Mouse (Mus musculus): ENCODE measurements at regions not wholly inside any gene's neighbourhood (a gene's known extent, or its start where the extent isn't known, plus 50 kb on each side); places are given as distances from the start of the nearest gene placed in this dataset.
A peak's percentile ranks its signal among the peaks of the same experiment; 100 is the strongest.

DNA sequence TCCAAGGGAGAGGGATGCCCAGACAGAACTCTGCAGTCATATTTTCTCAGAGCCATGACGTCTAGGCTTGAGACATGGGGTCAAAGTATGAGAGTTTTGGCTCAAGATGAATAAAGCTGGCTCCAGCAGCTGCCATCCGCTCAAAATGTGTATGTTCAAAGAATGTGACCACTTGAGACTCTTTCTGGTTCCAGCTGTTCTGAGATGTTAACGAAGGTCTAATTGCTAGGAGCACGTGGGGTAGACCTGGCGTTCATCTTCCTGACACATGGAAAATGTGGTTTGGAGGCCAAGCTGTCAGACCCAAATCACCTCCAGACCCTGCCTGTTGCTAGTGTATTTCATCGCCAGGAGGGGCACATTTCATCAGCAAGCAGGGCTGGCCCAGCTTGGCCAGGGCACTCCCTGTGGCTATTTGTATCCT is 58.9 kb upstream of the Ankrd1 start:
- WGBS: 71% methylated on average over 6 of the region's 6 CpGs
- Histone ChIP-seq H3K36me3 (no peaks in the 10 kb centered on the region), H3K4me3 (no peak overlapping the region), H3K4me1 (replicated peaks) (no peaks in the 10 kb centered on the region), H3K9me3 (no peaks in the 10 kb centered on the region), H3K27me3 (ENCODE audit: insufficient read depth, poor library complexity, severe bottlenecking) (no peaks in the 10 kb centered on the region), H3K27ac (no peak overlapping the region)
- no peak for DNase-seq (ENCODE audit: low spot score)

DNA sequence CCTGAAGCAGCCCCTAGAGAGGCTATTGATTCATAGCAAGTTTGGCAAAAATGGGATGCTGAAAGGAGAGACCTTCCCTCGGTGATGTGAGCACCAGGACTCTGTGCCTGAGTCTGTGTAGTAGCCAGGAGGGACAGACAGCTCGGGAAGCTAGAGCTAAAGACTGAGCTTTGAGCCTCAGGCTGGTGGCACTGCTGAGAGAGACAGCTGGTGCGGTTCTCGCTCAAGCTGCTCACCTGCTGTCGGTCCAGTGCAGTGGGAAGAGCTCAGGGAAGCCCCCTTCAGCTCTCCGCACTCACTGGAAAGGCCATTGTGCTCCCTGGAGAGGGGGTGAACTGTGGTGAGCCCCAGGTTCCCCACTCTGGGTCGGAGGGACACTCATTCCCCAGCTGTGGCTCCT is 60.4 kb upstream of the Ankrd1 start:
- WGBS: 75% methylated on average over 7 of the region's 7 CpGs
- no peaks in the 10 kb centered on the region for H3K4me1 ChIP-seq (replicated peaks)
- H3K27me3 ChIP-seq (ENCODE audit: insufficient read depth, poor library complexity, severe bottlenecking): no peaks in the 10 kb centered on the region
- no peak overlapping the region for H3K4me3 ChIP-seq
- H3K27ac ChIP-seq: no peak overlapping the region
- DNase-seq (ENCODE audit: low spot score): no peak
- no peaks in the 10 kb centered on the region for H3K9me3 ChIP-seq
- no peaks in the 10 kb centered on the region for H3K36me3 ChIP-seq

DNA sequence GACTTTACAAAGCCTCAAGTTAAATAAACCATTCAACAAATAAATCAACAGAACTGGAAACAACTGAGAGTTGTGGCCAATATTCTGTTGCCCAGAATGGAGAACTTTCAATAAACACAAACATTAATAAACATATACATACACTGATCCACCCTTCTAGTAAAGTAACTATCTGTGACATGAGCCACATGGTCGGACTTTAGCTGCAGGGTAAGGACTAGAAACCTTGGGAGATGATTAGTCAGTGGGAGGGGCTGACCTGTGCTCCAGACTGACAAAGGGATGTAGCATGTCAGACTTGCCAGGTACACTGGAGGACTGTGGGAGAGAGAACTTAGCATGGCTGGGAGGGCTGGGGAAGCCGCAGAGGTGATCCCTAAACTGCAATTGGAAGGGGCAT is 61.6 kb upstream of the Ankrd1 start:
- Histone ChIP-seq H3K27me3 (ENCODE audit: insufficient read depth, poor library complexity, severe bottlenecking) (no peaks in the 10 kb centered on the region), H3K9me3 (no peaks in the 10 kb centered on the region), H3K27ac (no peak overlapping the region), H3K4me1 (replicated peaks) (no peaks in the 10 kb centered on the region), H3K4me3 (no peak overlapping the region), H3K36me3 (no peaks in the 10 kb centered on the region)
- DNase-seq (ENCODE audit: low spot score): no peak
- WGBS: 64% methylated on average over 2 of the region's 2 CpGs

DNA sequence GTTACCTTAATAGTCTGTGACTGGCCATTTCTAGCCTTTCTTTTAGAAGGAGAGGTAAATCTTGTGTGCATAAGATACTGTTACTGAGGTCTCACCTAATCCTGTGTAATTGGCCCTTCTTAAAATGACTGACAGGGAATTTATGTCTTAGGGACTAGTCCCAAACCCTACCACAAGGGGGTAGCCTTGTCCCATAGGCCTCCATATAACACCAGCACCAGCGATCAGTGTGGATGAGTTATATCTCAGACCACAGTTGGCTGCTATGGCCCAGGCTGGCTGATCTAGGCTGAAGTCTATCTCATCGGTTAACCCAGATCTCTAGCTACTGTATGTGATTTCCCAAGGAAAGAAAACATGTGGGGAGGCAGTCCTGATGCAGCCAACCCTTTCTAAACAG is 63.2 kb upstream of the Ankrd1 start:
- no peaks in the 10 kb centered on the region for H3K4me1 ChIP-seq (replicated peaks)
- no peak overlapping the region for H3K4me3 ChIP-seq
- 45% methylated on average over 2 of the region's 2 CpGs for WGBS
- no peaks in the 10 kb centered on the region for H3K36me3 ChIP-seq
- peak; percentile 49 for DNase-seq (ENCODE audit: low spot score)
- H3K27me3 ChIP-seq (ENCODE audit: insufficient read depth, poor library complexity, severe bottlenecking): no peaks in the 10 kb centered on the region
- no peaks in the 10 kb centered on the region for H3K9me3 ChIP-seq
- no peak overlapping the region for H3K27ac ChIP-seq

DNA sequence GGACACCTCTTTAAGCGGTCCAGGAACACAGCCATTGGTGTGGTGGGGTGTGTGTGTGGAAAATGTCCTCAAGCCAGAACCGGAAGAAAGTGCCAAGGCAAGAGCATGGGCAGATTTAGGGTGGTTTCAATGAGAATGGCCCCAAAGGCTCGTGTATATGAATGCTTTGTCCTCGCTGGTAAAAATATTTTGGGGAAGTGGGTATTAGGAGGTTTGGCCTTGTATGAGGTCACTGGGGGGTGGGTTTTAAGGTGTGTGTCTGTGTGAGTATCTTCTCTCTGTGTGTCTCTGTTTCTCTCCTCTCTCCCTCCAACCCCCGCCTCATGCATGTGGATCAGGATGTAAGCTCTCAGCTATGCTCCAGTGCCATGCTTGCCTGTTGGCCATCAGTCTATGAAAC is 69.8 kb upstream of the Ankrd1 start:
- no peaks in the 10 kb centered on the region for H3K4me1 ChIP-seq (replicated peaks)
- H3K36me3 ChIP-seq: no peaks in the 10 kb centered on the region
- WGBS: 88% methylated on average over 5 of the region's 5 CpGs
- H3K27ac ChIP-seq: no peak overlapping the region
- DNase-seq (ENCODE audit: low spot score): no peak
- H3K27me3 ChIP-seq (ENCODE audit: insufficient read depth, poor library complexity, severe bottlenecking): no peaks in the 10 kb centered on the region
- H3K9me3 ChIP-seq: no peaks in the 10 kb centered on the region
- H3K4me3 ChIP-seq: no peak overlapping the region

DNA sequence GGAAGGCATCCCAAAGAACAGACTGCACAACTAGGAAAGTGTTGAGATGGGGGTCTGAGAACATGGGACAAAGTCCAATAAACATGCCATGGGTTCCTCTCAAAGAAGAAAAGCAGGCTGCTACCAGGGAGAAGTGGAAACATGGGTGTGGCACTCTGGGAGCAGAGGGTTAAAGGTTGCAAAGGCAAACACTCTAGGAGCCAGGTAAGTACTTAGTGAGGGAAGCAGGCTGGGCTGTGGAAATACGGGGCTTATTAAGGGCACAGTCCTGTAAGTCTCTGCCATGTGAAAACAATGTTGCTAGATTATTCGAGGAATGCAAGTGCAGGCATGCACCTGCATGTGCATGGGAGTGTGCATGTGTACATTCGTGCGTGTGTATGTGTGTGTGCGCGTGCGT is 71.7 kb upstream of the Ankrd1 start:
- 94% methylated on average over 7 of the region's 7 CpGs for WGBS
- no peaks in the 10 kb centered on the region for H3K27me3 ChIP-seq (ENCODE audit: insufficient read depth, poor library complexity, severe bottlenecking)
- H3K27ac ChIP-seq: no peak overlapping the region
- H3K36me3 ChIP-seq: no peaks in the 10 kb centered on the region
- H3K9me3 ChIP-seq: no peaks in the 10 kb centered on the region
- DNase-seq (ENCODE audit: low spot score): no peak
- H3K4me3 ChIP-seq: no peak overlapping the region
- H3K4me1 ChIP-seq (replicated peaks): no peaks in the 10 kb centered on the region; the same call in 1 of the 2 replicates

DNA sequence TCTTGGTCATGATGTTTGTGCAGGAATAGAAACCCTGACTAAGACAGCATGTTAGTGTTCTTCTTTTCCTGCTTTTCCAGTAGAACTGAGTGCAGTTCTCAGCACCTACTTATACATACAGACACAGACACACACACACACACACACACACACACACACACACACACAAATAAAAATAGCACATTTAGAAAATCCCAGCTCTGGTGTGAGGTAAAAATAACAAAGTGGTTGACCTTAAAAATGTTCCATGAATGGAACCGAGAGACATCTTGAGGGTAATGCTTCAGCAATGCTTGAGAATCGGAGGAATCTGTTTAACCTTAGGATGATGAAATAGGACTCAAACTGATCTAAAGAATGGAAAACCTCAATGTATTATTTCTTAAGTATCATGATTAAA is 84.4 kb upstream of the Ankrd1 start:
- Histone ChIP-seq H3K9me3 (no peaks in the 10 kb centered on the region), H3K36me3 (no peaks in the 10 kb centered on the region), H3K4me1 (replicated peaks) (0 out of 2 replicates have a peak, but pooled peaks cover 6% of the 10 kb centered on the region), H3K27me3 (ENCODE audit: insufficient read depth, poor library complexity, severe bottlenecking) (no peaks in the 10 kb centered on the region), H3K27ac (no peak overlapping the region), H3K4me3 (no peak overlapping the region)
- DNase-seq (ENCODE audit: low spot score): no peak
- WGBS: 96% methylated on average over 2 of the region's 2 CpGs

DNA sequence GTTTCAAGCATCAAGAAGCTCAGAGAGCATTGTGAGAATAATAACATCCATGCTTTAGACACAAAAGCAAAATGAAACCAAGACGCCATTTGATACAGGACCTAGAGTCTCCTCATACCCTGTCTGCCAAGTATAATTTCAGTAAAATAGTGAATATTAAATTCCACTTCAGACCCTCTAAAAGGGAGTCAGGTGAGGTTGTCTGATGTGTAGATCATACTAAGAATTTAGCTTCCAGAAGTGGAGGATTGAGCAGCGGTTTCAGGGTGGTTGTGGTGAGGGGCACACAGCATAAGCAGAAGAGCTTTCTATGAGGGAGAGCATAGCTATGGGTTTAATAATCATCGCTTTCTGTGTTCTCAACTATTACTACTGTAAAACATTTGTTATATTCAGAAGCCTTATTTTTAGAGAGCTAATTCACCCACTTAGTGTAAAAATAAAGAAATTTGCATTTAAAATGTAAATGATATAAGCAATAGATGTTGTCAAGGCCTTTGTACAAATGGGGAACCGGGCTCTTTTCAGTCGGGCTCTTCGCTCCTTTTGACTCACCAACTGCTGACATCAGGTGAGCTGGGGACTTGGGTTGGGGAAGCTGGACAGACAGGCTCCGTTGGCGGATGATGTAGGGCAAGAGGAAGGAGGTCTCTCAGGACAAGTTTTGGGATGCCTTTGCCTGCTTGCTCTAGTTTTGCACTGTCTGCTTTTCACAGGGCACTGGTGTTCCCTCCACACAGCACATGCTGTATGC is 85.2 kb upstream of the Ankrd1 start:
- no peaks in the 10 kb centered on the region for H3K27me3 ChIP-seq (ENCODE audit: insufficient read depth, poor library complexity, severe bottlenecking)
- no peak overlapping the region for H3K4me3 ChIP-seq
- H3K27ac ChIP-seq: no peak overlapping the region
- WGBS: 91% methylated on average over 8 of the region's 8 CpGs
- no peak for DNase-seq (ENCODE audit: low spot score)
- H3K4me1 ChIP-seq (replicated peaks): 0 out of 2 replicates have a peak, but pooled peaks cover 6% of the 10 kb centered on the region
- no peaks in the 10 kb centered on the region for H3K36me3 ChIP-seq
- H3K9me3 ChIP-seq: no peaks in the 10 kb centered on the region

DNA sequence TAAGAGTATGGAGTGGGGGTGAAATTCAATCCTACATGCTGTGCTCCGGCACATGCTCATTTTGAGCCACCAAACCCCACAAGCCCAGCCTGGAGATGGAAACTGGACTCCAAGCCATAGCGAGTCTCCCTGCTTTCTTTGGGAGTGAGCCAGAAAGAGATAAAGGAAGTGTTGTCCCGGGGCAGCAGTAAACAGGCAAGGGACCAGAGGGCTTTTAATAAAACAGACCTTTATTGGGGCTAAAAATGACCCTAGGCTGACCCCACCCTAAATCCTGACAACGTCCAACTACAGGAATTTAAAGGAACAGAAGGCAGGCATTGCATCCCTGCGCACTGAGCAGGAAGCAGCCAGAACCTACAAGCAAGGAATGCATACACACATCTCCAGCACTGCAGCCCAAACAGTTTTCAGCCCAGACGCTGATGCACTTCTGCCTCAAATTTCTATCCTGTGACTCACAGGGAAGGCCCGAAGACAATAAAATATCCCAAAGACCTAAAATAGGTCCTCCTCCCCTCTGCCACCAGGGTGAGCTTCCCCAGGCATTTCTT is 87.9 kb upstream of the Ankrd1 start:
- peaks cover 7% of the 10 kb centered on the region; the same call in 1 of the 2 replicates for H3K4me1 ChIP-seq (replicated peaks)
- no peak for DNase-seq (ENCODE audit: low spot score)
- no peak overlapping the region for H3K4me3 ChIP-seq
- H3K27me3 ChIP-seq (ENCODE audit: insufficient read depth, poor library complexity, severe bottlenecking): no peaks in the 10 kb centered on the region
- H3K27ac ChIP-seq: no peak overlapping the region
- H3K36me3 ChIP-seq: no peaks in the 10 kb centered on the region
- no peaks in the 10 kb centered on the region for H3K9me3 ChIP-seq
- WGBS: 46% methylated on average over 7 of the region's 7 CpGs

DNA sequence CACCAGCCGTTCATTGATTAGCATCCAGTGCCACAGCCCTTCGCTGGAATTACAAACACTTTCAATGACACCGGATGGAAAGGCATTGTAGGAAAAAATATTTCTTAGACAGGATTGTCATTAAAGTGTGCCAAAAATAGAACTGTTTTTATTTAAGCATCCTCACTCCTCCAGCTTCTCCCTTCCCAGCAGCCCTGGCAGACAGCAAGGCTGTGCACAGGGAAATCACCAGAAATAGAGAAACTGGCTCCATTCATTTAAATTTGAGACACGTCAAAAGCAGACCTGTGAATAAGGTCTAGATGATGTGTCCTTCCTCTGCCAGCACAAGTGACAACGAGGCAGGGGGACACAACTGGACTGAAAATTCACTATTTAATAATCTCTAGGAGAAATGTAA is 88.5 kb upstream of the Ankrd1 start:
- Histone ChIP-seq H3K4me1 (replicated peaks) (peaks cover 13% of the 10 kb centered on the region; the same call in 1 of the 2 replicates), H3K4me3 (no peak overlapping the region), H3K36me3 (no peaks in the 10 kb centered on the region), H3K27ac (no peak overlapping the region), H3K9me3 (no peaks in the 10 kb centered on the region), H3K27me3 (ENCODE audit: insufficient read depth, poor library complexity, severe bottlenecking) (no peaks in the 10 kb centered on the region)
- 81% methylated on average over 5 of the region's 5 CpGs for WGBS
- no peak for DNase-seq (ENCODE audit: low spot score)

DNA sequence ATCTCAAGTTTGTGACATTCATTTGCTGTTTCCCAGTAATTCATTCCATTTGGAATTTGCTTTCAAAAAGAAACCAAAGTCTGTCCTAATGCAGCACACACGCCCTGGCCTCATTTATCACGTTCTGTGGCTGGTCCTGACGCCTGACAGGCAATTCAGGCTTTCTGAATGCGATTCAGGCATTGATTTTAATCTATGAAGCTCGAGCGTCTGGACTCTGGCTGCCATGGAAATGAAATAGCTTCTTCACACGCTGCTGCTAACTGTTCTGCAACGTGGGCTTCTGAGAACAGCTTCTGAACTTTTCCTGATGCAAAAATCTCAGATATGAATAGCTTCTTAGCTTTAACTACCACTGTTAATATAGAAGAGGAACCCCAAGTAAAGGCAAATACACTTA is 93.6 kb upstream of the Ankrd1 start:
- Histone ChIP-seq H3K4me1 (replicated peaks) (peaks cover 27% of the 10 kb centered on the region), H3K9me3 (no peaks in the 10 kb centered on the region), H3K4me3 (no peak overlapping the region), H3K36me3 (no peaks in the 10 kb centered on the region), H3K27ac (no peak overlapping the region), H3K27me3 (ENCODE audit: insufficient read depth, poor library complexity, severe bottlenecking) (no peaks in the 10 kb centered on the region)
- WGBS: 43% methylated on average over 8 of the region's 8 CpGs
- peak; percentile 13 for DNase-seq (ENCODE audit: low spot score)

DNA sequence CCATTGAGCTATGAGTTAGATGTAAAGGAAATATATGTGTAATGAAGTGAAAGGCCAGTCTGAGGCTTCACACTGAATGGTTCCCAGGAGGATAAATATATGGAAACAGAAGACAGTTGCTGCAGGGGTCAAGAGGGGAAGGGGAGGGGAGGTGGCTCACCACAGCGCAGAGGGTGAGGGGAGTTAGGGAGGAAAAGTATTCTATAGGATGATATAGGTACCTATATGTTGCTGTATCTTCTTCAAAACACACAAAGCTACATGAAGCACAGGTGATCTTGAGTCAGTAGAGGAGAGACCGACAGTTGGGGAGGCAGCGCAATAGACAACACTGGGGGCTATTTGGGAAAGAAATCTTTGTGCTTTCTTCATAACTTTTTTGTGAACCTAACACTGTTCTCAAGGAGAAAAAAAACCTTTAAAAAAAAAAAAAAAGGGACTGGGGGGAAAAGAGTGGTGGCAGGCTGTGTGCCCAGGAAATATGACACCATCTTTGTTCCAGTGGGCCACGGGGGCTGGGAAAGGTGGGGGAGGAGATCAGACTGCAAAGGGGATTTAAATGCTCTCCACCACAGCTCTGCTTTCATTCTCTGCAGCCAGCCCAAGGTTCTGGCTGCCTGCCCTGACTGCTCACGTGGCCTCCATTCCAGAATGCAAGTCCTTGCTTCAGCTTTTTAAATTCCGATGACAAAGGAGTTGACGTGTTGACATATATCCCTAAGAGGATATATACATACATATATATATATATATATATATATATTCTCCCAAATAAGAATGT is 94.5 kb upstream of the Ankrd1 start:
- H3K9me3 ChIP-seq: no peaks in the 10 kb centered on the region
- H3K4me1 ChIP-seq (replicated peaks): peaks cover 27% of the 10 kb centered on the region
- peak; percentile 51 for DNase-seq (ENCODE audit: low spot score)
- no peak overlapping the region for H3K4me3 ChIP-seq
- no peaks in the 10 kb centered on the region for H3K27me3 ChIP-seq (ENCODE audit: insufficient read depth, poor library complexity, severe bottlenecking)
- 27% methylated on average over 7 of the region's 7 CpGs for WGBS
- no peaks in the 10 kb centered on the region for H3K36me3 ChIP-seq
- peak overlapping the region; percentile 47 for H3K27ac ChIP-seq

DNA sequence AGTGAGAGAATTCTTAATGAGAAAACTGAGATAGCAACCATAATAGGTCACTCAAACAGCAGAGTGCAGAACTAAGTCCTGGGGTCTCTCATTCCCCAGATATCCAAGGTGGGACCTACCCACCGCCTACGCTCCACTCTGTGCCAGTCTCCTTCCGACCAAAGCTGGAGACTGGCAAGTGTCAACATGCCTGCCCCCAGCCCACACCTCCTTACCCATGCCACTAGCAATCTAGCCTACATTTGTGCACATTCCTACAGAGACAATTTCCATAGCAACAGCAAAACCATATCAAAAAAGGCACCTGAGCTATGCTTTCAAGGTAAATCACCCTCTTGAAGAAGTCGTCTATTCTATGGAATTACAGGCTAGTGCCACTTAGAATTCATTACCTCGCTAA is 97.3 kb upstream of the Ankrd1 start:
- Histone ChIP-seq H3K4me1 (replicated peaks) (peaks cover 27% of the 10 kb centered on the region), H3K9me3 (no peaks in the 10 kb centered on the region), H3K4me3 (no peak overlapping the region), H3K27ac (no peak overlapping the region), H3K36me3 (no peaks in the 10 kb centered on the region), H3K27me3 (ENCODE audit: insufficient read depth, poor library complexity, severe bottlenecking) (no peaks in the 10 kb centered on the region)
- WGBS: 91% methylated on average over 5 of the region's 5 CpGs
- no peak for DNase-seq (ENCODE audit: low spot score)
